Mouse (Mus musculus) C2C12 (cell line): ENCODE data around the gene Tab1.

Source experiments
- CTCF ChIP-seq: IDR thresholded peaks from one replicate; pipeline ENCODE4 v1.5.1; 2011; ENCODE audit not compliant: control insufficient read depth, insufficient read depth, insufficient read length
- MAX ChIP-seq: IDR thresholded peaks from one replicate; pipeline ENCODE4 v1.6.1; 2011; ENCODE audit warnings: mild to moderate bottlenecking, control low read depth
- USF1 ChIP-seq: IDR thresholded peaks from one replicate; pipeline ENCODE4 v1.6.1; 2011; ENCODE audit warnings: low read depth, mild to moderate bottlenecking, control low read depth, moderate library complexity

DNA sequence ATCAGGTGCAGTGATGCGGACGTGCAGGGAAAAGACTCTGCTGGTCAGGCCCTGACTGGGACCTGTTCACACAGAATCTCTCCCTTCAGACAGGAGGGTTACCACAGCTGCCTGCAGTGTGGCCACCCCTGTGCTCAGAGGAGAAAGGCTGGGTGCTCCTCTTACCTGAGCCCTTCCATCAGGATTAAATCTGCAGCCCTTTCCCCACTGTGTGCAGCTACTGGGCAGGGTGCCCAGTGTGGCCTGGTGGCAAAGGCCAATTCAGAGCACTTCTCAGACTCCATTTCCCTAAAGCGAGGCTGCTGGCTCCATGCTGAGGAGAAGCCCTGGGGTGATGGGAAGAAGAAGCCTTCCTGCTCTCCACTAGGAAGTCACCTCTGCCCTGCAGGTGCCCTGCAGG is 28.3 kb downstream of the Tab1 start:
- TF ChIP-seq CTCF, result no peak
- no peak for TF ChIP-seq MAX
- no peak for TF ChIP-seq USF1
